Mouse (Mus musculus): ENCODE measurements at regions not wholly inside any gene's neighbourhood (a gene's known extent, or its start where the extent isn't known, plus 50 kb on each side); places are given as distances from the start of the nearest gene placed in this dataset.

DNA sequence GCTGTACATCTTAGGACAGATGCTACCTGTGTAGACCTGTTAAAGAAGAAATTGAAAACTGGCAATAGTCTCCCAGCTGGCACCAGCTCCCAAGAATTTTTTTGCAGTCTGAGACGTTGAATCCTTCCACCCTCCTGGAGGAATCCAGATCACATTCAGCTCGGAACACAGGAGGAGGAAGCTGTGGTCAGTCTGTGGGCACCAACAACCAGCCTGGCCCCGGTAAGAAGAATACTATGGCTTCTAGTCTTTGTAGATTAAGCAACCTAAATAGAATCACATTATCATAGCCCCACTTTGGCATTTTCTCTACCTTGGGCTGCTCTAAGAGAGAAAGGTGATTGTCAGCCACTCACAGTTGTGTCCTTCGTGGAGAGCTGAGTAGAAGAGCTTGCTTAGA is 277.0 kb downstream of the Gm19410 start:
- TF ChIP-seq POLR2A (IDR thresholded peaks at IDR 0.05; ENCODE audit: insufficient read depth, low read depth, low read length) (no peak), EP300 (IDR thresholded peaks at IDR 0.05; ENCODE audit: insufficient read depth, low read depth, low read length) (no peak)

Measured in heart, adult 2 months (tissue).